Mouse (Mus musculus) bone marrow macrophage, adult 2 months (primary cell): ENCODE measurements around the gene Iqsec2.

Experiments
- CTCF ChIP-seq: IDR thresholded peaks from 2 replicates; pipeline ENCODE4 v1.5.1; 2012; ENCODE audit warnings: low read depth, mild to moderate bottlenecking, low read length, moderate library complexity
- POLR2A ChIP-seq: IDR thresholded peaks from 2 replicates; pipeline ENCODE4 v1.6.1; 2012; ENCODE audit warnings: mild to moderate bottlenecking, low read depth, low read length, borderline replicate concordance

DNA sequence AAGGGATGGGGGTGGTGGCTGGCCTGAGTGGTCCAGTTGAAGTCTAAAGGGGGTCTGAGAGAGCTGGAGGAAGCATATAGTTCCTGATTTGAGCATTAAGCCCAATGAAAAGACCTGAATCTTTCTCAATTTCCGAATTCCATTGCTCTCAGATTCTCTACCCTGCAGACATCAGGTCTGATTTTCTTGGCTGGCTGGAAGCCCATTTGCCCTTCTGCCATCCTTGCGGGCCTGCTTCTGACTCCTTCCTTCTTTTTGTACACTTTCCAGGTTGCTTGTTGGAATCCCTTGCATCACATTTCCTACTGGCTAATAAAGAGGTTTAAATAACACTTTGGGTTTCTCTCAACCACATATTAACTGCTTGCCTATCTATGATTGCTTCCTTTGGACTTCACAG is 2.6 kb downstream of the Iqsec2 start:
- no peak for TF ChIP-seq CTCF
- no peak for TF ChIP-seq POLR2A
